Mouse (Mus musculus): ENCODE results near the gene Arfgef3.

DNA sequence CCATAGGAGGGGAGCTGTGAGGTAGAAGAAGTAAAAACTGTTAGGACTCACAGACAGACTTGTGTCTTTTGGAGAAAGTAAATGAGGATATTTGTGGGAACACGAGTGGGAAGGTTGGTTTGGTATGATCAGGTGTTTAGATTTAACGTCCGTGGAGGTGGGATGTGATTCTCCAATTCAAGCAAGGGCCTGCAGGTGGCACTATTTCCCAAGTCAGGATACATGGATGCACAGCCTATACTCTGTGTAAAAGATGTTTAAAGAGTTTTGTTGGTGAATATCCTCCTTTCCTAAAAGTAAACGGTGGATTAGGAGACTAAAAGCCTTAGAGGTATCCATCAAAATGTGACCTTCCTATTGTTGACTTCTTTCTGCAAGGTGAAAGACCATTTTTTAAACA, 180.8 kb downstream of the Arfgef3 start:
- TF ChIP-seq POLR2A (IDR thresholded peaks at IDR 0.05; ENCODE audit: control insufficient read depth, low read depth, low read length) (no peak), CTCF (IDR thresholded peaks at IDR 0.05; ENCODE audit: control insufficient read depth, insufficient read depth, insufficient replicate concordance, low read depth, low read length) (no peak)

All from testis, adult 2 months (tissue).